ENCODE assay signal across 19 mouse cellular contexts in genomic region chr3:54990073-54990472, GRCm38 (mm10).
A peak's percentile ranks its signal among the peaks of the same experiment; 100 is the strongest.
DNase-seq lines count a peak whose midpoint lies in the region; ATAC-seq lines count a peak whose summit lies in the region.
"Had no signal": no experiment of that assay in that cellular context is flagged by ENCODE, and none has a peak within 500 bp of the region (broad histone marks: within the 10 kb centered on the region; RNA-seq: fewer than 3 reads in every experiment).

No protein-coding gene starts in this region.

- no peaks in the 10 kb centered on the region for H3K36me3 ChIP-seq in hindbrain, embryonic 11.5 days (ENCODE audit: control insufficient read depth, insufficient read depth, low read length)
- H3K36me3 ChIP-seq in hindbrain, embryonic 12.5 days = no peaks in the 10 kb centered on the region
- H3K36me3 ChIP-seq: embryonic facial prominence, embryonic 12.5 days; heart, embryonic 12.5 days; limb, embryonic 10.5 days had no signal

- no peak for ATAC-seq in hindbrain, embryonic 11.5 days (ENCODE audit: low FRiP score)
- ATAC-seq in hindbrain, embryonic 12.5 days (ENCODE audit: low FRiP score) = no peak
- ATAC-seq: CD4-positive, CD25-positive, alpha-beta regulatory T cell, adult 4 months; forebrain, embryonic 14.5 days; liver, postnatal 0 days; Patski had no signal

- no peak overlapping the region for H3K4me2 ChIP-seq in hindbrain, embryonic 11.5 days (replicated peaks; ENCODE audit: low read depth, low read length)
- no peak overlapping the region for H3K4me2 ChIP-seq in hindbrain, embryonic 12.5 days (replicated peaks)
- H3K4me2 ChIP-seq: embryonic facial prominence, embryonic 12.5 days; heart, embryonic 12.5 days had no signal

- no peaks in the 10 kb centered on the region for H3K27me3 ChIP-seq in hindbrain, embryonic 11.5 days (ENCODE audit: control insufficient read depth, insufficient read depth, low read length)
- no peaks in the 10 kb centered on the region for H3K27me3 ChIP-seq in hindbrain, embryonic 12.5 days
- H3K27me3 ChIP-seq: embryonic facial prominence, embryonic 12.5 days; heart, embryonic 12.5 days; megakaryocyte, embryonic 14.5 days; Patski had no signal

- no peak overlapping the region for H3K9ac ChIP-seq in hindbrain, embryonic 11.5 days (ENCODE audit: low read depth, low read length)
- H3K9ac ChIP-seq in hindbrain, embryonic 12.5 days = no peak overlapping the region
- H3K9ac ChIP-seq: embryonic facial prominence, embryonic 12.5 days; heart, embryonic 12.5 days; liver, postnatal 0 days had no signal

- H3K4me3 ChIP-seq in hindbrain, embryonic 11.5 days (ENCODE audit: low read depth, low read length) = no peak overlapping the region
- no peak overlapping the region for H3K4me3 ChIP-seq in hindbrain, embryonic 12.5 days
- H3K4me3 ChIP-seq: embryonic facial prominence, embryonic 12.5 days; heart, embryonic 12.5 days; layer of hippocampus, adult 2 months; limb, embryonic 10.5 days; megakaryocyte, embryonic 14.5 days had no signal

- peak; percentile 26 for DNase-seq in hindbrain, embryonic 11.5 days (ENCODE audit: low spot score)
- peak; percentile 7 for DNase-seq in retina, embryonic 14.5 days (ENCODE audit: low spot score)
- no peak for DNase-seq in retina, postnatal 1 day
- DNase-seq in embryo, embryonic 11 days = peak; percentile 33
- no peak for DNase-seq in urinary bladder, postnatal 36 days (ENCODE audit: low spot score in 2 of 2)
- DNase-seq in left cerebral cortex, postnatal 10 days (ENCODE audit: extremely low spot score in 1 of 2, low spot score in 2 of 2) = no peak
- DNase-seq in adrenal gland, adult (ENCODE audit: inconsistent age in 2 of 2, low spot score in 1 of 2) = no peak
- DNase-seq: cerebellum, adult 11-12 months; liver, postnatal 0 days; thymus, postnatal 36 days had no signal

- WGBS in hindbrain, embryonic 11.5 days = 15% methylated on average over 5 of the region's 5 CpGs
- WGBS in hindbrain, embryonic 12.5 days = 10% methylated on average over 5 of the region's 5 CpGs

- H3K27ac ChIP-seq in hindbrain, embryonic 11.5 days (ENCODE audit: low read depth, low read length) = no peak overlapping the region
- H3K27ac ChIP-seq in hindbrain, embryonic 12.5 days = no peak overlapping the region
- H3K27ac ChIP-seq: embryonic facial prominence, embryonic 12.5 days; layer of hippocampus, adult 2 months; limb, embryonic 10.5 days had no signal

- H3K4me1 ChIP-seq in hindbrain, embryonic 11.5 days (replicated peaks; ENCODE audit: control insufficient read depth, insufficient read depth, low read length) = no peaks in the 10 kb centered on the region
- H3K4me1 ChIP-seq in hindbrain, embryonic 12.5 days = peaks cover 10% of the 10 kb centered on the region; the same call in 1 of the 2 replicates
- H3K4me1 ChIP-seq: embryonic facial prominence, embryonic 12.5 days; megakaryocyte, embryonic 14.5 days had no signal

- intact Hi-C loops in left cerebral cortex, postnatal 10 days (cut with DNase I) = no loop called here

- no peaks in the 10 kb centered on the region for H3K9me3 ChIP-seq in hindbrain, embryonic 11.5 days (ENCODE audit: control insufficient read depth, low read length)
- no peaks in the 10 kb centered on the region for H3K9me3 ChIP-seq in hindbrain, embryonic 12.5 days (replicated peaks)
- H3K9me3 ChIP-seq: embryonic facial prominence, embryonic 12.5 days; heart, embryonic 12.5 days; limb, embryonic 10.5 days had no signal

Comparison
In these comparisons a context has a peak if more than half of its experiments do, and no peak if none do; other contexts are left out.
1. DNase-seq: peak in hindbrain, embryonic 11.5 days (single experiment), retina, embryonic 14.5 days (single experiment) and embryo, embryonic 11 days (single experiment); none in retina, postnatal 1 day (single experiment), urinary bladder, postnatal 36 days (0 of 2), left cerebral cortex, postnatal 10 days (0 of 2) and adrenal gland, adult (0 of 2).